ENCODE assay signal across 22 mouse cellular contexts in the genomic region with DNA sequence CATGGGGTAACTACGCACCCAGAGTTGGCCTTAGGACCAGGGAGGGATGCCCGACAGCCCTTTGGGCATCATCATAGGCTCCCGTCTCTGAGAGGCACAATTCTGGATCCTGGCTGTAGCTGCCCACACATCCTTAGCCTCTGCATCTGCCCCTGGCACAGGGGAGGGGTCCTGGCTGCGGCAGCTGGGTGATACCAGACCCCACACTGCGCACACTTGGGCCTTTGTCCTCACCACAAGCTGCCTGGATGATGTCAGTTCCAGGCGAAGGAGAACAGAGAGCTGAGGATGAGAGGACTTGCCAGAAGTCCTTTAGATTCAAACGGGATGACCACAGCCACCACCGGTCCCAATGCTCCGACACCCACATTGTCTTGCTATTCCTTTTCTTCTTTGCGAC.
DNase-seq lines count a peak whose midpoint lies in the region; ATAC-seq and TF ChIP-seq lines count a peak whose summit lies in the region.
"Had no signal": no experiment of that assay in that cellular context is flagged by ENCODE, and none has a peak within 500 bp of the region (broad histone marks: within the 10 kb centered on the region; RNA-seq: fewer than 3 reads in every experiment).

No protein-coding gene starts in this region.

- intact Hi-C loops in left cerebral cortex, adult 2 months (cut with DNase I): no loop called here
- intact Hi-C loops in left cerebral cortex, postnatal 10 days (cut with DNase I): no loop called here

- H3K9ac ChIP-seq in hindbrain, postnatal 0 days (replicated peaks; ENCODE audit: low read length): no peak overlapping the region
- H3K9ac ChIP-seq in hindbrain, embryonic 14.5 days: no peak overlapping the region
- H3K9ac ChIP-seq: heart, embryonic 12.5 days; hindbrain, embryonic 15.5 days; kidney, embryonic 15.5 days had no signal

- H3K4me1 ChIP-seq in hindbrain, postnatal 0 days (ENCODE audit: insufficient read depth, low read length): peaks cover 11% of the 10 kb centered on the region
- H3K4me1 ChIP-seq in hindbrain, embryonic 14.5 days (replicated peaks; ENCODE audit: control insufficient read depth, insufficient read depth, low read length): peaks cover 7% of the 10 kb centered on the region; the same call in 1 of the 2 replicates

- no peak overlapping the region for H3K4me2 ChIP-seq in hindbrain, postnatal 0 days (ENCODE audit: low read depth, low read length)
- H3K4me2 ChIP-seq in hindbrain, embryonic 14.5 days (replicated peaks): no peak overlapping the region
- H3K4me2 ChIP-seq: heart, embryonic 12.5 days; hindbrain, embryonic 15.5 days; kidney, embryonic 15.5 days had no signal

- 77% methylated on average over 10 of the region's 10 CpGs for WGBS in hindbrain, postnatal 0 days
- 83% methylated on average over 10 of the region's 10 CpGs for WGBS in hindbrain, embryonic 14.5 days

- no peak for TF ChIP-seq CTCF in hindbrain, postnatal 0 days (IDR thresholded peaks at IDR 0.05; ENCODE audit: low read depth)
- TF ChIP-seq CTCF in left cerebral cortex, adult 2 months (IDR thresholded peaks at IDR 0.05): no peak

- 0 out of 2 replicates have a peak overlapping the region, but pooled peaks have one; percentile 8 for H3K27ac ChIP-seq in hindbrain, postnatal 0 days
- H3K27ac ChIP-seq in hindbrain, embryonic 14.5 days: no peak overlapping the region
- H3K27ac ChIP-seq in left cerebral cortex, adult 2 months: peak overlapping the region; percentile 74; the same call in 1 of the 2 replicates
- H3K27ac ChIP-seq: forebrain, embryonic 10.5 days; hindbrain, embryonic 15.5 days; kidney, embryonic 15.5 days had no signal

- ATAC-seq in hindbrain, postnatal 0 days: no peak
- ATAC-seq in hindbrain, embryonic 14.5 days (ENCODE audit: low FRiP score): no peak
- ATAC-seq: CD4-positive, CD25-positive, alpha-beta regulatory T cell, adult 4 months had no signal

- no peak overlapping the region for H3K4me3 ChIP-seq in hindbrain, postnatal 0 days (ENCODE audit: low read length)
- no peak overlapping the region for H3K4me3 ChIP-seq in hindbrain, embryonic 14.5 days (replicated peaks; ENCODE audit: low read length)
- no peak overlapping the region for H3K4me3 ChIP-seq in left cerebral cortex, adult 2 months
- H3K4me3 ChIP-seq: forebrain, embryonic 10.5 days; heart, embryonic 12.5 days; hindbrain, embryonic 15.5 days; kidney, embryonic 15.5 days had no signal

- H3K9me3 ChIP-seq in hindbrain, postnatal 0 days (ENCODE audit: low read length): no peaks in the 10 kb centered on the region
- 0 out of 2 replicates have a peak, but pooled peaks cover 5% of the 10 kb centered on the region for H3K9me3 ChIP-seq in hindbrain, embryonic 14.5 days (ENCODE audit: control insufficient read depth, low read length)
- H3K9me3 ChIP-seq: heart, embryonic 12.5 days; hindbrain, embryonic 15.5 days; kidney, embryonic 15.5 days had no signal

- no peaks in the 10 kb centered on the region for H3K36me3 ChIP-seq in hindbrain, postnatal 0 days (ENCODE audit: insufficient read depth, low read length)
- H3K36me3 ChIP-seq in hindbrain, embryonic 14.5 days (replicated peaks; ENCODE audit: control insufficient read depth, insufficient read depth): 0 out of 2 replicates have a peak, but pooled peaks cover 3% of the 10 kb centered on the region

- peak; percentile 46 for DNase-seq in cerebellum, adult 9-11 months
- DNase-seq in cerebellum, postnatal 4 days (ENCODE audit: low spot score in 2 of 2): no peak
- DNase-seq in hindbrain, postnatal 0 days (ENCODE audit: low spot score): no peak
- DNase-seq in hindbrain, embryonic 14.5 days (ENCODE audit: low spot score): no peak
- DNase-seq in left cerebral cortex, adult 2 months (ENCODE audit: extremely low spot score in 1 of 2, low spot score in 2 of 2): no peak
- no peak for DNase-seq in left cerebral cortex, postnatal 10 days (ENCODE audit: extremely low spot score in 1 of 2, low spot score in 2 of 2)
- peak; percentile 83 for DNase-seq in brain, adult 2 months (ENCODE audit: low read depth, low spot score)
- DNase-seq: adrenal gland, postnatal 14 days; gastrocnemius, postnatal 25 days; heart, adult 18-20 months; heart, postnatal 10 days; kidney, adult 11 months; kidney, postnatal 36 days; lung, postnatal 4 days; retina, postnatal 1 day; right cerebral cortex, postnatal 25 days; spleen, adult 18-20 months had no signal

- H3K27me3 ChIP-seq in hindbrain, postnatal 0 days (ENCODE audit: insufficient read depth, low read length): no peaks in the 10 kb centered on the region
- H3K27me3 ChIP-seq in hindbrain, embryonic 14.5 days (ENCODE audit: control insufficient read depth, insufficient read depth, low read length): no peaks in the 10 kb centered on the region
- H3K27me3 ChIP-seq: heart, embryonic 12.5 days; hindbrain, embryonic 15.5 days; kidney, embryonic 15.5 days had no signal

Comparison
In these comparisons a context has a peak if more than half of its experiments do, and no peak if none do; other contexts are left out.
1. DNase-seq: peak in cerebellum, adult 9-11 months (single experiment) and brain, adult 2 months (single experiment); none in cerebellum, postnatal 4 days (0 of 2), hindbrain, postnatal 0 days (single experiment), hindbrain, embryonic 14.5 days (single experiment), left cerebral cortex, adult 2 months (0 of 2) and left cerebral cortex, postnatal 10 days (0 of 2).